Mouse (Mus musculus): ENCODE data around the gene Cd55. TPM values are rescaled to one million over a fixed set of nuclear protein-coding genes. Genes with fewer than 3 reads are reported as not detected.

The Cd55 gene
- polyA plus RNA-seq (2014; fragmentation: Nextera tagmentation; extraction: Ambion mirVana): 13.9 and 14.8 TPM in 2 replicates

DNA sequence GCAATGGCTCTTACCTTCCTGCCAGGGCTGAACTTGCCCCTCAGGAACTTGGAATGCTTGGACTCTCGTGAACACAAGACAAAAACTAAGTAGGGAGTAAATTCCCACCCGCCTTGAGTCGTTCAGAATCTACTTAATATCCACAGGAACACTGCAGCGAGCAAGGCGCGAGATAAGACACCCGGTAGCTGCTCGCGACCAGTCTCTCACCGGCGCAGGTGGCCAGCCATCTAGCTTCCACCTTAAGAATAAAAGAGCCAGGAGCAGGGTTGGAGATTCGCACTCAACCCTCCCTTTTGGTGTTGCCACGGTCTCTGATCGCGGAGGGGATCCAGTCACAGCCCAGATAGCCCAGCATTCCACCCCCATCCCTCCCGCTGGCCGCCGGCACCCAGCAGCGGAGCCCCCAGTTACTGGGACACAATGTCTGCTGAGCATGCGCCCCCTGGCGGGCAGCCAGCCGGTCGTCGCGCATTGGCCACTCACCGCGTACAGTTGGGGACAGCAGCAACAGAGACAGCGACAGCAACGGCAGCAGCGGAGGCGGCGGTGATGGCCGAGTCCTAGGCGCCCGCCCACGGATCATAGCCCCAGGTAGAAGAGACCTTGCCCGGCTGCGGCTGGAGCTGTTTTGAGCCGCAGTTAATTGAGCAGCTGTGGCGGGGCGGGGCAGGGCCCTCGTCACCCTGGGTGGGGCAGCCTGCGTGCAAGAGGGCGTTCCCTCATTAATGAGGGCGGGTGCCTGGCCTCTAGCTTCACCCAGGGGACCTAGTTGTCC, at the start of gene Cd55:
TSS of gene Cd55 (minus strand) at position 661 of the 778 bp plus-strand sequence.
- peak; percentile 84 for ATAC-seq (ENCODE audit: insufficient number of reproducible peaks, insufficient read depth, low FRiP score, low read depth)
- peak within 1 kb of the TSS; percentile 75 for H3K9ac ChIP-seq (ENCODE audit: low read length)
- H3K4me2 ChIP-seq (ENCODE audit: low read length): peak within 1 kb of the TSS; percentile 95
- no peaks in the 10 kb centered on the region for H3K27me3 ChIP-seq (ENCODE audit: control insufficient read depth, insufficient read depth, low read length)
- WGBS: under 1% methylated on average over 45 of the region's 45 CpGs
- no peaks in the 10 kb centered on the region for H3K36me3 ChIP-seq (ENCODE audit: control insufficient read depth, insufficient read depth, low read length)
- peak within 1 kb of the TSS; percentile 56 to 91 for H3K4me3 ChIP-seq (ENCODE audit: control insufficient read depth in 1 of 2, insufficient read depth in 1 of 2, low read depth in 1 of 2, low read length in 2 of 2)
- H3K27ac ChIP-seq (replicated peaks in 1 of 2; ENCODE audit: control insufficient read depth in 1 of 2, insufficient read depth in 1 of 2, low read depth in 2 of 2, low read length in 2 of 2): peak within 1 kb of the TSS; percentile 15 to 56; a peak in 1 of 4 replicates
- H3K4me1 ChIP-seq (ENCODE audit: control insufficient read depth in 2 of 2, insufficient read depth in 2 of 2, low read length in 2 of 2): peaks cover 2 to 4% of the 10 kb centered on the region in 2 experiments; a peak in 2 of 4 replicates
- no peaks in the 10 kb centered on the region for H3K9me3 ChIP-seq (ENCODE audit: control insufficient read depth, low read length)

DNA sequence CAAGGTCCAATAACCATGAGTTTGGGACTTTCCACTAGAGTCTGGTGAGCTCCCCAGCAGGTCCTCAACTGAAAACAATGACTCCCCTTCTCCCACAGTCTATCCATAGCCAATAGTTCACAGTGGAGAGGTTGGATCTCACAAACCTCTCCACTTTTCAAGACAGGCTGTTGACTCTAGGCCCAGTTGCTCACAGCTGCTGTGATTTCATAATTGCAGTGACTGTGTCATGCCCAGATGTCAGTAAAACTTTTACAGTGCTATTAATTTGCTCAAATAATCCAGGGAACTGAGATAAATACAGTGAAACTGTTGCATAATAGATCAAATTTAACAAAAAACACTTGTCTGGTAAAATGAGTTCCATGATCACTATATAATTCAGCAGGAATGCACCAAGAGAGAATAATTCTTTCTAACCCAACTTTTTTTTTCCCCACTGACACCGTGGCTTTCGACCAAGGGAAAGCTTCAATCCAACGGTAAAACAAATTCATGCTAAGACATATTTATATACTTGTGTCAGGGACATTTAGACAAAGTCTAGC, 49.4 kb upstream of the Cd55 start:
- Histone ChIP-seq H3K4me2 (ENCODE audit: low read length) (no peak overlapping the region), H3K9ac (ENCODE audit: low read length) (no peak overlapping the region), H3K4me1 (ENCODE audit: control insufficient read depth in 2 of 2, insufficient read depth in 2 of 2, low read length in 2 of 2) (peaks cover 0 to 4% of the 10 kb centered on the region in 2 experiments; a peak in 2 of 4 replicates), H3K36me3 (ENCODE audit: control insufficient read depth, insufficient read depth, low read length) (no peaks in the 10 kb centered on the region), H3K27ac (replicated peaks in 1 of 2; ENCODE audit: control insufficient read depth in 1 of 2, insufficient read depth in 1 of 2, low read depth in 2 of 2, low read length in 2 of 2) (no peak overlapping the region), H3K4me3 (ENCODE audit: control insufficient read depth in 1 of 2, insufficient read depth in 1 of 2, low read depth in 1 of 2, low read length in 2 of 2) (no peak overlapping the region), H3K9me3 (ENCODE audit: control insufficient read depth, low read length) (no peaks in the 10 kb centered on the region), H3K27me3 (ENCODE audit: control insufficient read depth, insufficient read depth, low read length) (no peaks in the 10 kb centered on the region)
- ATAC-seq (ENCODE audit: insufficient number of reproducible peaks, insufficient read depth, low FRiP score, low read depth): no peak
- 78% methylated on average over 3 of the region's 3 CpGs for WGBS

DNA sequence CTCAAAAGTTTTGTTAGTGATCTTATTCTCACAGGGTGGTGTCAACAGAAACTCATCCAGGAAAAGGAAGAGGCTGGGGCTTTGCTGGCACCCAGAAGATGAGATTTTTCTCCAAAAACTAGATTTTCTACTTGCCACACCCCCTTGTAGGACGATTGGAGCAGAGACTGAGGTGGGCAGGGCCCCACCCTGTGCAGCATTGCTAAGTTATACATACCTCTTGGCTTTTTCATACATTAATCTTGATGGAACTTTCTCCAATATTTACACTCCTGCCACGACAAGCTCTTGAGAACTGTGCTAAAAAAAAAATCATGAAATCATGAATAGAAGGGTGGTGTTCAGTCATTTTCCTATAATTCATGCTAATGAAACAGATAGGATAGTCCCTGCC, 46.4 kb upstream of the Cd55 start:
- Histone ChIP-seq H3K4me1 (ENCODE audit: control insufficient read depth in 2 of 2, insufficient read depth in 2 of 2, low read length in 2 of 2) (peaks cover 0 to 4% of the 10 kb centered on the region in 2 experiments; a peak in 2 of 4 replicates), H3K36me3 (ENCODE audit: control insufficient read depth, insufficient read depth, low read length) (no peaks in the 10 kb centered on the region), H3K9ac (ENCODE audit: low read length) (no peak overlapping the region), H3K27ac (replicated peaks in 1 of 2; ENCODE audit: control insufficient read depth in 1 of 2, insufficient read depth in 1 of 2, low read depth in 2 of 2, low read length in 2 of 2) (no peak overlapping the region; a peak in 1 of 4 replicates), H3K27me3 (ENCODE audit: control insufficient read depth, insufficient read depth, low read length) (no peaks in the 10 kb centered on the region), H3K4me2 (ENCODE audit: low read length) (no peak overlapping the region), H3K4me3 (ENCODE audit: control insufficient read depth in 1 of 2, insufficient read depth in 1 of 2, low read depth in 1 of 2, low read length in 2 of 2) (no peak overlapping the region), H3K9me3 (ENCODE audit: control insufficient read depth, low read length) (no peaks in the 10 kb centered on the region)
- WGBS: 38% methylated on average over 2 of the region's 2 CpGs
- ATAC-seq (ENCODE audit: insufficient number of reproducible peaks, insufficient read depth, low FRiP score, low read depth): no peak

DNA sequence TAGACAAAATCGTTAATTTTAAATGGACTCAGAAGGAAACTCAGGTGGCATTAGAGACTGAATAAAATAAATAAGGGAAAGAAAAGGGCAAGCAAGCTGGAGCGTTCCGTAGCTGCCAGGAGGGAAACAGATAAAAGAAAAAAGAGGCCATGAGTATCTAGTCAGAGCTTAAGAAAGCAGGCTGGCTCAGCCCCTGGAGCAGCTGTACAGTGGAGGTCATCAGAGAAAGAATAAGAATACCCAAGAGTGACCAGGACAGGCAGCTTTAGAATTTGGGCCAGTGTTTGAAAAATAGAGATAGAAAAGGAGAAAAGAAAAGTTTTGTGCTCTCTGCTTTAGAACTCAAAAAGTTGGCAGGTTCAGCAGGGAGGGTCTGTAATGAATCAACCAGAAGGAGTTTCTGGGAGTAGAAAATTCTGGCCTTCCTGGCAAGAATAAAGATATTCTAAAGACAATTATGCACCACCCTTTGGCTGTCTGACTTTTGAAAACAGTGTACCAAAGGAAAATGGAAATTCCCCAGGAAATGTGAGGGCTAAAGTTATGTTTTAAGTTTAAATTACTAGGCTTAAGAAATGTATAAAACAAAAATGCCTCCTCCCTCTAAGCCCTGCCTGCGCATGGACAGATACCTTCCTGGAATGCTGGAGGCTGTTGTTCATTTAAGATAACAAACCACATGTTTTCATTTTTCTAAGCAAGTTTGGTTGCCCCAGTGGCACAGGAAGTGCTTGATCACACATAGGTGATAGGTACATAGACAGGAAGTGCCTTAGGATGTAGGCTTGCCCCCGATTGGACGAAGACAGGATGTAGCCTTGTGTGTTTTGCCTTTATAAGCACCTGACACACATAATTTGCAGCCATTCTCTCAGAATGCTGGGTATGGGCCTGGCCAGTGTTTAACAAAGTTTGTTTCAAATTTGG, 45.7 kb upstream of the Cd55 start:
- Histone ChIP-seq H3K9me3 (ENCODE audit: control insufficient read depth, low read length) (no peaks in the 10 kb centered on the region), H3K27ac (replicated peaks in 1 of 2; ENCODE audit: control insufficient read depth in 1 of 2, insufficient read depth in 1 of 2, low read depth in 2 of 2, low read length in 2 of 2) (peak overlapping the region in 1 of 2 experiments; percentile 57; a peak in 2 of 4 replicates), H3K27me3 (ENCODE audit: control insufficient read depth, insufficient read depth, low read length) (no peaks in the 10 kb centered on the region), H3K4me2 (ENCODE audit: low read length) (no peak overlapping the region), H3K36me3 (ENCODE audit: control insufficient read depth, insufficient read depth, low read length) (no peaks in the 10 kb centered on the region), H3K4me3 (ENCODE audit: control insufficient read depth in 1 of 2, insufficient read depth in 1 of 2, low read depth in 1 of 2, low read length in 2 of 2) (no peak overlapping the region), H3K9ac (ENCODE audit: low read length) (no peak overlapping the region), H3K4me1 (ENCODE audit: control insufficient read depth in 2 of 2, insufficient read depth in 2 of 2, low read length in 2 of 2) (peaks cover 0 to 4% of the 10 kb centered on the region in 2 experiments; a peak in 2 of 4 replicates)
- WGBS: 58% methylated on average over 6 of the region's 6 CpGs
- ATAC-seq (ENCODE audit: insufficient number of reproducible peaks, insufficient read depth, low FRiP score, low read depth): no peak

DNA sequence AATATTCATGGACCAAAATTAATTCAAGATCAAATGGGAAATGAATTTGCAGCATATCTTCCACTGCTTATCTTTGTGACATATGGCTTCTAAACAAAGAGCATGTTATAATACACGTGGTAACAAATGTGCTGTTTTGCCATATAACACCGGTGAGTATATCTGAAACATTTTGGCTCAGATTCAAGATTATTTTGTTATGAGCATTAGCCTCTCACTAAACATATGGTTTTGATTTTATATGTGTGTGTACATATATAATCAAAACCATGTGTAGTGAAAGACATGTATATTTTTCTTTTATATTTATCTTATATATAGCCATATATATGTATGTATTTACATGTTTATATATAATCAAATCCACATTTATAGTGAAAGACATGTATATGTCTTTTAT, 44.9 kb upstream of the Cd55 start:
- no peaks in the 10 kb centered on the region for H3K36me3 ChIP-seq (ENCODE audit: control insufficient read depth, insufficient read depth, low read length)
- ATAC-seq (ENCODE audit: insufficient number of reproducible peaks, insufficient read depth, low FRiP score, low read depth): no peak
- no peak overlapping the region for H3K9ac ChIP-seq (ENCODE audit: low read length)
- H3K4me3 ChIP-seq (ENCODE audit: control insufficient read depth in 1 of 2, insufficient read depth in 1 of 2, low read depth in 1 of 2, low read length in 2 of 2): no peak overlapping the region
- no peak overlapping the region for H3K27ac ChIP-seq (replicated peaks in 1 of 2; ENCODE audit: control insufficient read depth in 1 of 2, insufficient read depth in 1 of 2, low read depth in 2 of 2, low read length in 2 of 2)
- 53% methylated on average over 2 of the region's 2 CpGs for WGBS
- no peaks in the 10 kb centered on the region for H3K27me3 ChIP-seq (ENCODE audit: control insufficient read depth, insufficient read depth, low read length)
- H3K4me2 ChIP-seq (ENCODE audit: low read length): no peak overlapping the region
- H3K9me3 ChIP-seq (ENCODE audit: control insufficient read depth, low read length): no peaks in the 10 kb centered on the region
- peaks cover 0 to 1% of the 10 kb centered on the region in 2 experiments; a peak in 1 of 4 replicates for H3K4me1 ChIP-seq (ENCODE audit: control insufficient read depth in 2 of 2, insufficient read depth in 2 of 2, low read length in 2 of 2)

DNA sequence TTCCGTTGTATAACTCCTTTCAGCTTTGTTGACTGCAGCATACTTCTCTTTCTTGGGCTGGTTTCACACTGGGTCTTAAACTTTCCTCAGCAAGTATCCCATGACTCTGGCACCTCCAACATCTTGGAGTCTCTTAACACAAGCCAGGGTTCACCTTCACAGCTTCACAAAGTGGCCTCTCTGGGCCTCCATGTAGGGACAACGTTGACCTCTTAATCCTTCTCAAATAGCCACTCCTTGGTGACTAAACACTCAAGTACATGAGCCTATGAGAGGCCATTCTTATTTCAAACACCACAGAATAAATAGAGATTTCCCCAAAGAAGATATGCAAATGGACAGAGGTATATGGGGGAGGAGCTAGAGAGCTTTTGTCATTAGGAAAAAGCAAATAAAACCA, 37.4 kb upstream of the Cd55 start:
- no peaks in the 10 kb centered on the region for H3K9me3 ChIP-seq (ENCODE audit: control insufficient read depth, low read length)
- H3K4me1 ChIP-seq (ENCODE audit: control insufficient read depth in 2 of 2, insufficient read depth in 2 of 2, low read length in 2 of 2): no peaks in the 10 kb centered on the region
- H3K27ac ChIP-seq (replicated peaks in 1 of 2; ENCODE audit: control insufficient read depth in 1 of 2, insufficient read depth in 1 of 2, low read depth in 2 of 2, low read length in 2 of 2): no peak overlapping the region
- WGBS: 82% methylated on average over 2 of the region's 2 CpGs
- no peak overlapping the region for H3K9ac ChIP-seq (ENCODE audit: low read length)
- H3K27me3 ChIP-seq (ENCODE audit: control insufficient read depth, insufficient read depth, low read length): no peaks in the 10 kb centered on the region
- ATAC-seq (ENCODE audit: insufficient number of reproducible peaks, insufficient read depth, low FRiP score, low read depth): no peak
- H3K36me3 ChIP-seq (ENCODE audit: control insufficient read depth, insufficient read depth, low read length): no peaks in the 10 kb centered on the region
- H3K4me3 ChIP-seq (ENCODE audit: control insufficient read depth in 1 of 2, insufficient read depth in 1 of 2, low read depth in 1 of 2, low read length in 2 of 2): no peak overlapping the region
- H3K4me2 ChIP-seq (ENCODE audit: low read length): no peak overlapping the region

DNA sequence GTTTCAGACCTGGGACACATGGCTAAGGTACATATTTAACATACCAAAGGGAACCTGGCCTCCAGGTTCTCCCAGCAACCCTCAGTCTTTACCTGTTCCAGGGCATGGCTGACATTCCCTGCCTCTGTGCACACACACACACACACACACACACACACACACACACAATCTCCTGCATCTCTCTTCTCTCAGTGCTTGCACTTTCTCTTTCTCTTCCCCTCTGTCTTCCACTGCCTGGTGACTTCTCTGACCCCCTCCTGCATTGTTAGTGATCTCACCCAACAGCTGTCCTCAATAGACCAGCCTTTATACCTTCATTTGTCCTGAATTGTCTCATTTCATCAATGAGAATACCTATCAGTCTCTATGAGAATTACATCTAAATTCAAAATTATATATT, 35.8 kb upstream of the Cd55 start:
- no peaks in the 10 kb centered on the region for H3K27me3 ChIP-seq (ENCODE audit: control insufficient read depth, insufficient read depth, low read length)
- H3K9ac ChIP-seq (ENCODE audit: low read length): no peak overlapping the region
- no peaks in the 10 kb centered on the region for H3K4me1 ChIP-seq (ENCODE audit: control insufficient read depth in 2 of 2, insufficient read depth in 2 of 2, low read length in 2 of 2)
- no peaks in the 10 kb centered on the region for H3K9me3 ChIP-seq (ENCODE audit: control insufficient read depth, low read length)
- H3K27ac ChIP-seq (replicated peaks in 1 of 2; ENCODE audit: control insufficient read depth in 1 of 2, insufficient read depth in 1 of 2, low read depth in 2 of 2, low read length in 2 of 2): no peak overlapping the region
- ATAC-seq (ENCODE audit: insufficient number of reproducible peaks, insufficient read depth, low FRiP score, low read depth): no peak
- H3K4me2 ChIP-seq (ENCODE audit: low read length): no peak overlapping the region
- H3K36me3 ChIP-seq (ENCODE audit: control insufficient read depth, insufficient read depth, low read length): no peaks in the 10 kb centered on the region
- no peak overlapping the region for H3K4me3 ChIP-seq (ENCODE audit: control insufficient read depth in 1 of 2, insufficient read depth in 1 of 2, low read depth in 1 of 2, low read length in 2 of 2)

All from heart, embryonic 14.5 days (tissue).